Mouse (Mus musculus): ENCODE measurements around the gene Ccdc155. TPM values are rescaled to one million over a fixed set of nuclear protein-coding genes. Genes with fewer than 3 reads are reported as not detected.

Ccdc155 gene
- polyA plus RNA-seq (2015; fragmentation: Nextera tagmentation; extraction: Ambion mirVana) = 0.26 and 0.35 TPM in 2 replicates

GRCm38 (mm10) chr7:45204380-45205143 lies at the start of gene Ccdc155:
Gene Ccdc155, minus strand, starts transcription at chr7:45204892.

GRCm38 (mm10) chr7:45240633-45241388 lies 36.1 kb upstream of the Ccdc155 start, which contains the start of gene Slc6a16:
Gene Slc6a16, plus strand, starts transcription at chr7:45241085.

GRCm38 (mm10) chr7:45238723-45239496 lies 34.2 kb upstream of the Ccdc155 start, which contains the start of gene Cd37:
Gene Cd37, minus strand, starts transcription at chr7:45239115.

GRCm38 (mm10) chr7:45215673-45216441 lies 11.2 kb upstream of the Ccdc155 start, which contains the start of gene Tead2:
Gene Tead2, plus strand, starts transcription at chr7:45215753.

GRCm38 (mm10) chr7:45211851-45212251 lies 7.2 kb upstream of the Ccdc155 start, which contains the start of gene Dkkl1:
Gene Dkkl1, minus strand, starts transcription at chr7:45212147.

GRCm38 (mm10) chr7:45180896-45181477 lies 23.7 kb downstream of the Ccdc155 start, which contains the start of gene Pth2:
Gene Pth2, plus strand, starts transcription at chr7:45180995.

GRCm38 (mm10) chr7:45179469-45179868 lies 25.2 kb downstream of the Ccdc155 start, which contains the start of gene Gfy:
Gene Gfy, minus strand, starts transcription at chr7:45179569.

GRCm38 (mm10) chr7:45163735-45164490 lies 40.8 kb downstream of the Ccdc155 start, which contains the start of gene Slc17a7:
Gene Slc17a7, plus strand, starts transcription at chr7:45163949.

GRCm38 (mm10) chr7:45154096-45154992 lies 50.3 kb downstream of the Ccdc155 start, which contains the start of the genes Pih1d1 and Aldh16a1:
Gene Pih1d1, plus strand, starts transcription at chr7:45154303.
Gene Aldh16a1, minus strand, starts transcription at chr7:45154584.

GRCm38 (mm10) chr7:45135993-45136567 lies 68.6 kb downstream of the Ccdc155 start, which contains the start of the genes Gm45713 and Flt3l:
Gene Gm45713, minus strand, starts transcription at chr7:45136231.
Gene Flt3l, minus strand, starts transcription at chr7:45136432.

Small RNA genes within 50 kb of the gene (microRNA-seq; reads per million reads assigned to microRNA genes)
- not detected for gene Mir7055

Other genes with a start within 250 kb of the Ccdc155 start
- gene Cpt1c, start 230.0 kb downstream of the Ccdc155 start, polyA plus RNA-seq (2015; fragmentation: Nextera tagmentation; extraction: Ambion mirVana) = 10.1 and 10.3 TPM in 2 replicates
- gene Prmt1, start 218.3 kb downstream of the Ccdc155 start, polyA plus RNA-seq (2015; fragmentation: Nextera tagmentation; extraction: Ambion mirVana) = 237 and 244 TPM in 2 replicates
- gene Irf3, start 207.2 kb downstream of the Ccdc155 start, polyA plus RNA-seq (2015; fragmentation: Nextera tagmentation; extraction: Ambion mirVana) = 52.3 and 56.8 TPM in 2 replicates
- 31.9 and 33.3 TPM in 2 replicates for gene Bcl2l12, start 206.2 kb downstream of the Ccdc155 start, polyA plus RNA-seq (2015; fragmentation: Nextera tagmentation; extraction: Ambion mirVana)
- gene Scaf1, start 188.5 kb downstream of the Ccdc155 start, polyA plus RNA-seq (2015; fragmentation: Nextera tagmentation; extraction: Ambion mirVana) = 22.9 and 24.6 TPM in 2 replicates
- gene Rras, start 186.9 kb downstream of the Ccdc155 start, polyA plus RNA-seq (2015; fragmentation: Nextera tagmentation; extraction: Ambion mirVana) = 342 and 359 TPM in 2 replicates
- 4.3 and 5.6 TPM in 2 replicates for gene Prr12, start 152.0 kb downstream of the Ccdc155 start, polyA plus RNA-seq (2015; fragmentation: Nextera tagmentation; extraction: Ambion mirVana)
- gene Nosip, start 142.5 kb downstream of the Ccdc155 start, polyA plus RNA-seq (2015; fragmentation: Nextera tagmentation; extraction: Ambion mirVana) = 33.7 and 38.6 TPM in 2 replicates
- gene Prrg2, start 142.2 kb downstream of the Ccdc155 start, polyA plus RNA-seq (2015; fragmentation: Nextera tagmentation; extraction: Ambion mirVana) = 22.6 and 23.4 TPM in 2 replicates
- 345 and 360 TPM in 2 replicates for gene Rcn3, start 112.7 kb downstream of the Ccdc155 start, polyA plus RNA-seq (2015; fragmentation: Nextera tagmentation; extraction: Ambion mirVana)
- 134 and 152 TPM in 2 replicates for gene Fcgrt, start 101.0 kb downstream of the Ccdc155 start, polyA plus RNA-seq (2015; fragmentation: Nextera tagmentation; extraction: Ambion mirVana)
- gene Rps11, start 80.5 kb downstream of the Ccdc155 start, polyA plus RNA-seq (2015; fragmentation: Nextera tagmentation; extraction: Ambion mirVana) = 1,079 and 1,156 TPM in 2 replicates
- 1,221 and 1,252 TPM in 2 replicates for gene Rpl13a, start 76.1 kb downstream of the Ccdc155 start, polyA plus RNA-seq (2015; fragmentation: Nextera tagmentation; extraction: Ambion mirVana)
- 0.22 and 0.60 TPM in 2 replicates for gene Gm45713, start 68.7 kb downstream of the Ccdc155 start, polyA plus RNA-seq (2015; fragmentation: Nextera tagmentation; extraction: Ambion mirVana)
- 3.5 and 4.9 TPM in 2 replicates for gene Flt3l, start 68.5 kb downstream of the Ccdc155 start, polyA plus RNA-seq (2015; fragmentation: Nextera tagmentation; extraction: Ambion mirVana)
- 52.0 and 54.3 TPM in 2 replicates for gene Pih1d1, start 50.6 kb downstream of the Ccdc155 start, polyA plus RNA-seq (2015; fragmentation: Nextera tagmentation; extraction: Ambion mirVana)
- 19.3 and 21.1 TPM in 2 replicates for gene Aldh16a1, start 50.3 kb downstream of the Ccdc155 start, polyA plus RNA-seq (2015; fragmentation: Nextera tagmentation; extraction: Ambion mirVana)
- 0.08 TPM in 1 of 2 replicates, not detected in the other for gene Slc17a7, start 40.9 kb downstream of the Ccdc155 start, polyA plus RNA-seq (2015; fragmentation: Nextera tagmentation; extraction: Ambion mirVana)
- not detected in 2 replicates for gene Gfy, start 25.3 kb downstream of the Ccdc155 start, polyA plus RNA-seq (2015; fragmentation: Nextera tagmentation; extraction: Ambion mirVana)
- gene Pth2, start 23.9 kb downstream of the Ccdc155 start, polyA plus RNA-seq (2015; fragmentation: Nextera tagmentation; extraction: Ambion mirVana) = not detected in 2 replicates
- 13.9 and 16.5 TPM in 2 replicates for gene Dkkl1, start 7.3 kb upstream of the Ccdc155 start, polyA plus RNA-seq (2015; fragmentation: Nextera tagmentation; extraction: Ambion mirVana)
- gene Tead2, start 10.9 kb upstream of the Ccdc155 start, polyA plus RNA-seq (2015; fragmentation: Nextera tagmentation; extraction: Ambion mirVana) = 39.4 and 41.4 TPM in 2 replicates
- 4.2 and 18.7 TPM in 2 replicates for gene Cd37, start 34.2 kb upstream of the Ccdc155 start, polyA plus RNA-seq (2015; fragmentation: Nextera tagmentation; extraction: Ambion mirVana)
- not detected in 2 replicates for gene Slc6a16, start 36.2 kb upstream of the Ccdc155 start, polyA plus RNA-seq (2015; fragmentation: Nextera tagmentation; extraction: Ambion mirVana)
- gene Slc6a21, start 72.6 kb upstream of the Ccdc155 start, polyA plus RNA-seq (2015; fragmentation: Nextera tagmentation; extraction: Ambion mirVana) = not detected in 2 replicates
- gene Trpm4, start 128.9 kb upstream of the Ccdc155 start, polyA plus RNA-seq (2015; fragmentation: Nextera tagmentation; extraction: Ambion mirVana) = 17.6 and 18.0 TPM in 2 replicates
- gene Hrc, start 130.4 kb upstream of the Ccdc155 start, polyA plus RNA-seq (2015; fragmentation: Nextera tagmentation; extraction: Ambion mirVana) = 0.17 and 0.27 TPM in 2 replicates
- 0.91 and 2.1 TPM in 2 replicates for gene Ppfia3, start 162.1 kb upstream of the Ccdc155 start, polyA plus RNA-seq (2015; fragmentation: Nextera tagmentation; extraction: Ambion mirVana)
- 23.4 and 26.6 TPM in 2 replicates for gene Lin7b, start 165.7 kb upstream of the Ccdc155 start, polyA plus RNA-seq (2015; fragmentation: Nextera tagmentation; extraction: Ambion mirVana)
- gene Snrnp70, start 190.8 kb upstream of the Ccdc155 start, polyA plus RNA-seq (2015; fragmentation: Nextera tagmentation; extraction: Ambion mirVana) = 81.3 and 94.3 TPM in 2 replicates
- gene Kcna7, start 200.8 kb upstream of the Ccdc155 start, polyA plus RNA-seq (2015; fragmentation: Nextera tagmentation; extraction: Ambion mirVana) = 0.28 TPM in 1 of 2 replicates, not detected in the other
- 3.9 and 4.3 TPM in 2 replicates for gene Ntf5, start 208.8 kb upstream of the Ccdc155 start, polyA plus RNA-seq (2015; fragmentation: Nextera tagmentation; extraction: Ambion mirVana)
- not detected in 2 replicates for gene Lhb, start 215.9 kb upstream of the Ccdc155 start, polyA plus RNA-seq (2015; fragmentation: Nextera tagmentation; extraction: Ambion mirVana)
- gene Gys1, start 230.0 kb upstream of the Ccdc155 start, polyA plus RNA-seq (2015; fragmentation: Nextera tagmentation; extraction: Ambion mirVana) = 58.4 and 71.6 TPM in 2 replicates
- gene Ruvbl2, start 233.2 kb upstream of the Ccdc155 start, polyA plus RNA-seq (2015; fragmentation: Nextera tagmentation; extraction: Ambion mirVana) = 42.6 and 47.1 TPM in 2 replicates